Mouse (Mus musculus) lung, postnatal 0 days (tissue): ENCODE results near the gene Olfr784. TPM values are rescaled to one million over a fixed set of nuclear protein-coding genes. Genes with fewer than 3 reads are reported as not detected.

Experiments
- ATAC-seq: fragments of 200-750 bp; cut with Nextera tagmentation; 2 replicates; pipeline ENCODE4 v1.8.0; 2017; ENCODE audit warnings: moderate library complexity
- DNase-seq: peaks from one replicate; pipeline ENCODE4 v3.0.0-alpha.2; 2016; ENCODE audit warnings: low spot score
- H3K27ac ChIP-seq: fragments of 300-500 bp; sonication (generic); 2 replicates; pipeline ENCODE4 v1.5.1; 2014; ENCODE audit warnings: antibody characterized with exemption, mild to moderate bottlenecking, low read length, mixed read lengths
- H3K27me3 ChIP-seq: fragments of 300-500 bp; sonication (generic); replicated peaks from 2 replicates; pipeline ENCODE4 v1.6.1; 2014; ENCODE audit warnings: low read length, mixed read lengths; ENCODE audit not compliant: insufficient read depth
- H3K36me3 ChIP-seq: fragments of 300-500 bp; sonication (generic); 2 replicates; pipeline ENCODE4 v1.6.1; 2014; ENCODE audit warnings: low read length, mixed read lengths; ENCODE audit not compliant: insufficient read depth
- H3K4me1 ChIP-seq: fragments of 300-500 bp; sonication (generic); 2 replicates; pipeline ENCODE4 v1.6.1; 2014; ENCODE audit warnings: antibody characterized with exemption, low read depth, low read length, mixed read lengths; ENCODE audit not compliant: insufficient read depth
- H3K4me2 ChIP-seq: fragments of 300-500 bp; sonication (generic); replicated peaks from 2 replicates; pipeline ENCODE4 v1.6.1; 2014; ENCODE audit warnings: low read depth, mild to moderate bottlenecking, low read length, moderate library complexity, mixed read lengths
- H3K4me3 ChIP-seq: fragments of 300-500 bp; sonication (generic); 2 replicates; pipeline ENCODE4 v1.5.1; 2014; ENCODE audit warnings: low read depth, low read length
- H3K9ac ChIP-seq: fragments of 300-500 bp; sonication (generic); replicated peaks from 2 replicates; pipeline ENCODE4 v1.6.1; 2014; ENCODE audit warnings: low read depth, mild to moderate bottlenecking
- H3K9me3 ChIP-seq: fragments of 300-500 bp; sonication (generic); 2 replicates; pipeline ENCODE4 v1.6.1; 2016; ENCODE audit warnings: low read length, mixed read lengths
- CTCF ChIP-seq: IDR thresholded peaks from 2 replicates; pipeline ENCODE4 v1.5.1; 2016; ENCODE audit warnings: antibody characterized with exemption, mild to moderate bottlenecking
- EP300 ChIP-seq: IDR thresholded peaks from 2 replicates; pipeline ENCODE4 v1.6.1; 2016; ENCODE audit warnings: antibody characterized with exemption, mild to moderate bottlenecking, control low read depth
- WGBS: fragments of 180-500 bp; shearing (Covaris S2); extraction: QIAGEN DNeasy Blood & Tissue Kit; methylation state at CpG from one replicate; pipeline ENCODE4 v1.1.7; 2014; 5-methylcytosine and 5-hydroxymethylcytosine counted together
- polyA plus RNA-seq: library from polyadenylated mRNA; unstranded; fragments of >200 nt; fragmentation: Nextera tagmentation; extraction: Ambion mirVana; gene quantifications from 2 replicates; pipeline ENCODE4 v1.2.1, GENCODE M21; 2015

Gene Olfr784
- polyA plus RNA-seq, 1 experiment from 2014 or later, result not detected

GRCm38 (mm10) chr10:129405126-129405525 is 21.2 kb downstream of the Olfr784 start, which contains the start of gene Olfr785:
Gene Olfr785, plus strand, starts transcription at chr10:129405426.
- no peaks in the 10 kb centered on the region for H3K4me1 ChIP-seq
- H3K9me3 ChIP-seq, result no peaks in the 10 kb centered on the region
- ATAC-seq, result no peak
- H3K36me3 ChIP-seq, result no peaks in the 10 kb centered on the region
- H3K9ac ChIP-seq, result no peak within 1 kb of the TSS
- no peak within 1 kb of the TSS for H3K4me3 ChIP-seq
- H3K4me2 ChIP-seq, result no peak within 1 kb of the TSS
- no peak for DNase-seq
- TF ChIP-seq EP300 (no peak), CTCF (no peak)
- no peaks in the 10 kb centered on the region for H3K27me3 ChIP-seq
- H3K27ac ChIP-seq, result no peak within 1 kb of the TSS
- WGBS, result 51% methylated on average over 2 of the region's 2 CpGs

GRCm38 (mm10) chr10:129427006-129427405 is 43.1 kb downstream of the Olfr784 start, which contains the start of gene Olfr786:
Gene Olfr786, plus strand, starts transcription at chr10:129427306.
- ATAC-seq (no peak), DNase-seq (no peak)
- no peak within 1 kb of the TSS for H3K9ac ChIP-seq
- no peaks in the 10 kb centered on the region for H3K27me3 ChIP-seq
- no peaks in the 10 kb centered on the region for H3K9me3 ChIP-seq
- H3K36me3 ChIP-seq, result no peaks in the 10 kb centered on the region
- H3K4me3 ChIP-seq, result no peak within 1 kb of the TSS
- TF ChIP-seq CTCF, result no peak
- no peak for TF ChIP-seq EP300
- H3K4me1 ChIP-seq, result no peaks in the 10 kb centered on the region
- no peak within 1 kb of the TSS for H3K27ac ChIP-seq
- no peak within 1 kb of the TSS for H3K4me2 ChIP-seq

Other genes with a start within 250 kb of the Olfr784 start
- not detected in 2 replicates for gene Olfr770, start 245.1 kb upstream of the Olfr784 start, polyA plus RNA-seq
- not detected in 2 replicates for gene Olfr771, start 219.3 kb upstream of the Olfr784 start, polyA plus RNA-seq
- gene Olfr772, start 206.2 kb upstream of the Olfr784 start, polyA plus RNA-seq, result not detected in 2 replicates
- gene Olfr773, start 196.7 kb upstream of the Olfr784 start, polyA plus RNA-seq, result not detected in 2 replicates
- not detected in 2 replicates for gene Olfr774, start 147.9 kb upstream of the Olfr784 start, polyA plus RNA-seq
- not detected in 2 replicates for gene Olfr775, start 135.7 kb upstream of the Olfr784 start, polyA plus RNA-seq
- not detected in 2 replicates for gene Olfr776, start 125.0 kb upstream of the Olfr784 start, polyA plus RNA-seq
- gene Olfr777, start 112.6 kb upstream of the Olfr784 start, polyA plus RNA-seq, result not detected in 2 replicates
- not detected in 2 replicates for gene Olfr780, start 66.0 kb upstream of the Olfr784 start, polyA plus RNA-seq
- not detected in 2 replicates for gene Olfr781, start 55.2 kb upstream of the Olfr784 start, polyA plus RNA-seq
- not detected in 2 replicates for gene Olfr782, start 35.2 kb upstream of the Olfr784 start, polyA plus RNA-seq
- gene Olfr785, start 21.3 kb downstream of the Olfr784 start, polyA plus RNA-seq, result not detected in 2 replicates
- not detected in 2 replicates for gene Olfr786, start 43.2 kb downstream of the Olfr784 start, polyA plus RNA-seq
- gene Olfr787, start 77.8 kb downstream of the Olfr784 start, polyA plus RNA-seq, result not detected in 2 replicates
- gene Olfr788, start 86.9 kb downstream of the Olfr784 start, polyA plus RNA-seq, result not detected in 2 replicates
- not detected in 2 replicates for gene Olfr789, start 100.7 kb downstream of the Olfr784 start, polyA plus RNA-seq
- not detected in 2 replicates for gene Olfr790, start 114.4 kb downstream of the Olfr784 start, polyA plus RNA-seq
- gene Olfr791, start 137.7 kb downstream of the Olfr784 start, polyA plus RNA-seq, result not detected in 2 replicates
- gene Olfr792, start 155.1 kb downstream of the Olfr784 start, polyA plus RNA-seq, result not detected in 2 replicates
- gene Olfr794, start 183.6 kb downstream of the Olfr784 start, polyA plus RNA-seq, result not detected in 2 replicates
- not detected in 2 replicates for gene Olfr796, start 228.5 kb downstream of the Olfr784 start, polyA plus RNA-seq
- gene Olfr798, start 243.9 kb downstream of the Olfr784 start, polyA plus RNA-seq, result not detected in 2 replicates